Mouse (Mus musculus) kidney, embryonic 14.5 days (tissue): Measurements from ENCODE around the gene Arl3. TPM values are rescaled to one million over a fixed set of nuclear protein-coding genes. Genes with fewer than 3 reads are reported as not detected.
A peak's percentile ranks its signal among the peaks of the same experiment; 100 is the strongest.

ENCODE experiments used
- ATAC-seq: fragments of 200-750 bp; cut with Nextera tagmentation; 2 replicates; pipeline ENCODE4 v1.8.0; 2017; ENCODE audit warnings: moderate number of reproducible peaks, mild to moderate bottlenecking, moderate TSS enrichment, moderate library complexity; ENCODE audit not compliant: low FRiP score, low TSS enrichment
- H3K27ac ChIP-seq: fragments of 300-500 bp; sonication (generic); 2 replicates; pipeline ENCODE4 v1.5.1; 2014; ENCODE audit warnings: low read depth, mild to moderate bottlenecking, low read length, moderate library complexity, mixed read lengths
- H3K27me3 ChIP-seq: fragments of 300-500 bp; sonication (generic); 2 replicates; pipeline ENCODE4 v1.6.1; 2014; ENCODE audit warnings: mild to moderate bottlenecking, low read length; ENCODE audit not compliant: control insufficient read depth, insufficient read depth
- H3K36me3 ChIP-seq: fragments of 300-500 bp; sonication (generic); 2 replicates; pipeline ENCODE4 v1.6.1; 2014; ENCODE audit warnings: low read length, mixed read lengths; ENCODE audit not compliant: control insufficient read depth, insufficient read depth
- H3K4me1 ChIP-seq: fragments of 300-500 bp; sonication (generic); 2 replicates; pipeline ENCODE4 v1.6.1; 2014; ENCODE audit warnings: low read length, mixed read lengths; ENCODE audit not compliant: control insufficient read depth, insufficient read depth
- H3K4me2 ChIP-seq: fragments of 300-500 bp; sonication (generic); replicated peaks from 2 replicates; pipeline ENCODE4 v1.6.1; 2014; ENCODE audit warnings: low read depth, mild to moderate bottlenecking, low read length
- H3K4me3 ChIP-seq: fragments of 300-500 bp; sonication (generic); 2 replicates; pipeline ENCODE4 v1.5.1; 2014; ENCODE audit warnings: mild to moderate bottlenecking, low read length
- H3K9ac ChIP-seq: fragments of 300-500 bp; sonication (generic); 2 replicates; pipeline ENCODE4 v1.6.1; 2014; ENCODE audit warnings: low read depth, mild to moderate bottlenecking, low read length, moderate library complexity
- H3K9me3 ChIP-seq: fragments of 300-500 bp; sonication (generic); 2 replicates; pipeline ENCODE4 v1.6.1; 2016; ENCODE audit warnings: low read length; ENCODE audit not compliant: control insufficient read depth
- WGBS: fragments of 180-500 bp; shearing (Covaris S2); extraction: QIAGEN DNeasy Blood & Tissue Kit; methylation state at CpG from one replicate; pipeline ENCODE4 v1.1.7; 2014; 5-methylcytosine and 5-hydroxymethylcytosine counted together
- polyA plus RNA-seq: library from polyadenylated mRNA; unstranded; fragments of >200 nt; fragmentation: Nextera tagmentation; extraction: Ambion mirVana; gene quantifications from 2 replicates; pipeline ENCODE4 v1.2.1, GENCODE M21; 2014

Gene Arl3
- polyA plus RNA-seq, 1 experiment from 2014 or later: 98.3 TPM

DNA sequence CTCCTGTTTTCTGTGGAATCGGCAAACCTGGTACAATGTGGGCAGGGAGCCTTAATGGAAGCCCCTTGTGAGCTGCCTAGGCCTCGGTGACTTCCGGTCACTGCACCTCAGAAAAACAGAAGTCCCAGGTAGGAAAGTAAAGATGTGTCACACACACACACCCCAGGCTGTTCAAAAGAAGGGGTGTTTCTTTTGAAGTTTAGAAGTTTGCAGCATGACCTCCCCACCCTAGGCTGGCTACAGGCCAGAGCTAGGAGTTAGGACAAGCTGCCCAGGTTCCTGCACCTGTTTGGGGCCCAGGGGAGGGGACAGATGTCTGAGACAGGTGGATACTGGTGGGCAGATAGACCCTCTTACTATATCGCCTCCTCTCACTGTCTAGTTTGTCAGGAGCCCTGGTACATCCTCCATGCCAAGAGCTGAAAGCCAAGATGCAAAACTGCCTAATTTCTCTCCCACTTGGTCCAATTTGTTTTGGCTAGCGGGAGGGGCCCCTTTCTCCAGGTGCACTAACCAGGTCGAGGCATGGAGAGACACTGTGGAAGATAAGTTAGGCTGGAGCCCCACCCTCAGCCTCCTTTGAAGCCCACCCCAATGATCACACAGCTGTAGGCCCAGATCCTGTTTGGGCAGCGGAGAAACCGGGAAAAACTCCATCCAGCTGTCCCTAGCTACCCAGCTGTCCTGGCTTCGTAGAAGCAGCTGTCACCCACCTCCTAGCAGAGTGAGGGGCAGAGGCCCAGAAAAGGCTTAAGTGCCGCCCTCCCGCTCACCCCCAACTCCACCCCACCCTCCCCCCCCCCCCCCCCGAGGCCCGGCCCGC is 55.3 kb downstream of the Arl3 start:
- peaks cover 39% of the 10 kb centered on the region for H3K36me3 ChIP-seq
- peak; percentile 54 for ATAC-seq
- H3K4me3 ChIP-seq: no peak overlapping the region
- 31% methylated on average over 11 of the region's 14 CpGs for WGBS
- 0 out of 2 replicates have a peak overlapping the region, but pooled peaks have one; percentile 28 for H3K9ac ChIP-seq
- H3K27ac ChIP-seq: peak overlapping the region; percentile 80
- peaks cover 35% of the 10 kb centered on the region for H3K4me1 ChIP-seq
- no peaks in the 10 kb centered on the region for H3K27me3 ChIP-seq
- H3K9me3 ChIP-seq: no peaks in the 10 kb centered on the region
- peak overlapping the region; percentile 34 for H3K4me2 ChIP-seq

DNA sequence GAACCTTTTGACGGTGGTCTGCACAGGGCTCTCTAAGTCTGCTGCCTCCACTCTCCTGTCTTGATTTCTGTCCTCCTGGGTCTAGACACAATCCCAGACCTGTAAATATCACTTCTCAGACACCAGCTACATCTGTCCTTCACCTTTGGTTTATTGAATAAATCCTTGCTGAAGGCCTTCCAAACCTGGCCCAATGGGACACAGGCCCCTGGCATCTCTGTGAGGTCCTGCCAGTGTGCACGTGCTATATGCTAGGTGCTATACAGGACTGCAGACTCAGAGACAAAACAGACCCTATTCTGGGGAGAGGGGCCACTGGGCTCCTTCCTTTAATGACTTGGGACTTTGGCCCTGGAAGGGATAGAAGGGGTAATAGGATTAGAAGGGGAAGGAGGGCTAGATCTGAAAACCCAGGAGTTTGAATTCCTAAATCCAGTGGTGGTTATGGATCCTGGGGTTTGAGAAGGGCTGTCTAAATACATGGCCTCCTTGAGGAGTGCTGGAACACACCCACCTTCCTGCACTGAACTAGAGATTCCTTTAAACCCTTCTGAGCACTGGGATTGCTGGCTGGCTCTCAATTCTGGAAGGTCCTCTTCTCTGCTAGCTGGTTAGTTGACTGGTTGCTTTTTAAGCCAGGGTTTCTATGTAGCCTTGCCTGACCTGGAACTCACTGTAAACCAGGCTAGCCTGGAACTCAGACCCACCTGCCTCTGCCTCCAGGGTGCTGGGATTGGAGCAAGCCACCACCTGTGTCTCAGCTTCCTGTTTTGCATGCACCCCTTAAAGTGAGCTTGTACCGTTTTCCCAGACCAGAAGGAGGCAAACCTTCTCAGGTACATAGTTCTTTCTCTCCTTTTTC is 56.1 kb downstream of the Arl3 start:
- H3K4me1 ChIP-seq: peaks cover 31% of the 10 kb centered on the region
- WGBS: 63% methylated on average over 3 of the region's 3 CpGs

DNA sequence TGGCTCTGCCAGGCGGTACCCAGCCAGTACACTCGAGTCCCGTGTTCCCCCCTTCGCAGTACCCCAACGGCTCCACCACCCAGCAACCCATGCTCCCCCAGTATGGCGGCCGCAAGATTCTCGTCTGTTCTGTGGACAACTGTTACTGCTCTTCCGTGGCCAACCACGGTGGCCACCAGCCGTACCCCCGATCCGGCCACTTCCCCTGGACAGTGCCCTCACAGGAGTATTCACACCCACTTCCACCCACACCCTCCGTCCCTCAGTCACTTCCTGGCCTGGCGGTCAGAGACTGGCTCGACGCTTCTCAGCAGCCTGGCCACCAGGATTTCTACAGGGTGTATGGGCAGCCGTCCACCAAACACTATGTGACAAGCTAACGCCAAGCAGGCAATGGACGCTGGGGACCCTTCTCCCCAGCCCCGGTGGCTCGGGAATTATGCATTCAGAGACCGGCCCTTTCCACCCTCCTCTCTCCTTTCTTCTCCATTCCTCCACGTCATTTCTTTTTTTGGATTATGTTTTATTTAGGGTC is 57.6 kb downstream of the Arl3 start:
- no peaks in the 10 kb centered on the region for H3K9me3 ChIP-seq
- H3K27ac ChIP-seq: no peak overlapping the region
- H3K4me2 ChIP-seq: no peak overlapping the region
- ATAC-seq: no peak
- no peaks in the 10 kb centered on the region for H3K27me3 ChIP-seq
- peaks cover 61% of the 10 kb centered on the region for H3K36me3 ChIP-seq
- 90% methylated on average over 24 of the region's 24 CpGs for WGBS
- no peak overlapping the region for H3K9ac ChIP-seq
- no peak overlapping the region for H3K4me3 ChIP-seq
- peaks cover 29% of the 10 kb centered on the region for H3K4me1 ChIP-seq

More for the DNA sequence above, 56.1 kb downstream of the Arl3 start:
- H3K4me2 ChIP-seq: no peak overlapping the region
- H3K4me3 ChIP-seq: no peak overlapping the region
- H3K9me3 ChIP-seq: no peaks in the 10 kb centered on the region
- no peak overlapping the region for H3K9ac ChIP-seq
- peak overlapping the region; percentile 80; the same call in 1 of the 2 replicates for H3K27ac ChIP-seq
- H3K27me3 ChIP-seq: no peaks in the 10 kb centered on the region
- no peak for ATAC-seq
- H3K36me3 ChIP-seq: peaks cover 47% of the 10 kb centered on the region

DNA sequence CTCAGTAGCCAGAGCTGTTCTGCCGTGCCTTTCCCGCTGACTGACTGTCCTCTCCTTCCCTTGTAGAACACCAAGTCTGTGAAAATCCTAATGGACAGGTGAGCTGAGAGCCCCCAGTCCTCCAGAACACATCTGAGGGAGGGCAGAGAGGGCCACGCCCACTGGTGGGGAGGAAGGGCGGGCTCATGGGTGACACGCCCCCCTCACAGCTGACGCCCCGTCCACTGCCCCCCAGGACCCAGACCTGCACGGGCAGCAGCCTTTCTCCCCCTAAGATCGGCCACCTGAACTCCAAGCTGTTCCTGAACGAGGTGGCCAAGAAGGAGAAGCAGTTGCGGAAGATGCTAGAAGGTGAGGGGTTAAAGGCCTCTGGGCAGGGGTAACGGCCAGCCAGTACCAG is 58.6 kb downstream of the Arl3 start:
- Histone ChIP-seq H3K27me3 (no peaks in the 10 kb centered on the region), H3K4me3 (no peak overlapping the region), H3K36me3 (peaks cover 68% of the 10 kb centered on the region), H3K9me3 (no peaks in the 10 kb centered on the region), H3K9ac (no peak overlapping the region), H3K4me2 (no peak overlapping the region), H3K27ac (no peak overlapping the region), H3K4me1 (peaks cover 37% of the 10 kb centered on the region)
- 90% methylated on average over 12 of the region's 12 CpGs for WGBS
- no peak for ATAC-seq

DNA sequence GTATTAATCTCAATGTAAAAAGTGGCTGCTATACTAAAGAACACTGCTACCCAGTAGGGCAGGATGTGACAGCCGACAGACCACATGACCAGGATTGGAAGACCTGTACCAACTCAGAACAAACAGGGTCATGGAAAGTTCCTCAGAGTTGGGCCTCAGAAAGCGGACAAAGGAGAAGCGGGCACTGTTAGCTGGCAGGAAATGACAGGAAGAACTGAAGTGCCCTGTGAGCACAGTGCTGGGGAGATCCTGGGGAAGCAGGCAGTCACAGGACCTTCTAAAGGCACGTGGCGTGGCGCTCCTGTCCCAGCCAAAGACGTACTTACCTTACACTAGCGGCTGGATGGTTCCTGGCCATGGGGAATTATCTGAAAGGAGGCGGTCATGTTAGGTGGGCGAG is 61.7 kb downstream of the Arl3 start:
- H3K4me1 ChIP-seq: peaks cover 40% of the 10 kb centered on the region
- peaks cover 76% of the 10 kb centered on the region for H3K36me3 ChIP-seq
- H3K4me2 ChIP-seq: no peak overlapping the region
- no peak overlapping the region; the same call in 1 of the 2 replicates for H3K27ac ChIP-seq
- 84% methylated on average over 10 of the region's 10 CpGs for WGBS
- no peaks in the 10 kb centered on the region for H3K9me3 ChIP-seq
- no peak overlapping the region for H3K4me3 ChIP-seq
- ATAC-seq: no peak
- no peak overlapping the region for H3K9ac ChIP-seq
- no peaks in the 10 kb centered on the region for H3K27me3 ChIP-seq

DNA sequence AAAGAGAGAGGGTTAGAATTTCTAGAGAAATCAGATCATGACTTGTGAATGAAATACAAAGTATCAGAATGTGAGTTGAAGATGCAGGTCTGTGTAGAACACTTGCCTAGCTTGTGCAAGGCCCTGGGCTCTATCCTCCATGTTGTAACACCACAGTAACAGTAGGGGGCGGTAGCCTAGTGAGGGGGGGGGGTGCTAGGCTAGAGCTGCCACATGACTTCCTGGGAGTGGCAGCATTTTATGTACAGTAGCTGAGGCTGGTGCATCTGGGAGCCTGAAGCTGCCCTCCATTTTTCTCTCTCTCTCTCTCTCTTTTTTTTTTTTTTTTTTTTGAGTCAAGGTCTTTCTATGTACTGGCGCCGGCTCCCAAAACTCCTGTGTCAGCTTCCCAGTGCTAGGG is 62.2 kb downstream of the Arl3 start:
- H3K27me3 ChIP-seq: no peaks in the 10 kb centered on the region
- no peaks in the 10 kb centered on the region for H3K9me3 ChIP-seq
- no peak for ATAC-seq
- no peak overlapping the region for H3K4me3 ChIP-seq
- 68% methylated on average over 3 of the region's 3 CpGs for WGBS
- H3K27ac ChIP-seq: peak overlapping the region; percentile 37; the same call in 1 of the 2 replicates
- no peak overlapping the region for H3K4me2 ChIP-seq
- H3K4me1 ChIP-seq: peaks cover 44% of the 10 kb centered on the region
- peaks cover 77% of the 10 kb centered on the region for H3K36me3 ChIP-seq
- no peak overlapping the region for H3K9ac ChIP-seq

DNA sequence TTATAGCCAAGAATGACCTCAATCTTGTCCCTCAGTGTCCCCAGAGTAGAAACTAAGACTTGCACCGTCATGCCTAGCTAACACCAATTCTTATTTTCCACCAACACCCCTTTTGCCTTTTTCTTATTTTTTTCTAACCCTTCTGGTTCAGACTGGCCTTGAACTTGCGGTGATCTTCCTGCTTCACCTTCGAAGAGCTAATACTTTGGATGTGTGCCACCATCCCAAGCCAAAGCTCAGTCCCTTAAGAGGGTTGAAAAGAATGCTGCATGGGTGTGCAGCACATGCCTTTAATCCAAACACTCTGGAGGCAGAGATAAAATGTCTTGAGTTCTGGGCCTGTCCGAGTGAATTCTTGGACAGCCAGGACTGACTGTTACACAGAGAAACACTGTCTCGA is 62.6 kb downstream of the Arl3 start:
- Histone ChIP-seq H3K9me3 (no peaks in the 10 kb centered on the region), H3K4me3 (no peak overlapping the region), H3K9ac (no peak overlapping the region), H3K4me2 (no peak overlapping the region), H3K27me3 (no peaks in the 10 kb centered on the region), H3K27ac (peak overlapping the region; percentile 37; the same call in 1 of the 2 replicates), H3K36me3 (peaks cover 77% of the 10 kb centered on the region), H3K4me1 (peaks cover 48% of the 10 kb centered on the region)
- WGBS: 76% methylated on average over 5 of the region's 5 CpGs
- no peak for ATAC-seq

DNA sequence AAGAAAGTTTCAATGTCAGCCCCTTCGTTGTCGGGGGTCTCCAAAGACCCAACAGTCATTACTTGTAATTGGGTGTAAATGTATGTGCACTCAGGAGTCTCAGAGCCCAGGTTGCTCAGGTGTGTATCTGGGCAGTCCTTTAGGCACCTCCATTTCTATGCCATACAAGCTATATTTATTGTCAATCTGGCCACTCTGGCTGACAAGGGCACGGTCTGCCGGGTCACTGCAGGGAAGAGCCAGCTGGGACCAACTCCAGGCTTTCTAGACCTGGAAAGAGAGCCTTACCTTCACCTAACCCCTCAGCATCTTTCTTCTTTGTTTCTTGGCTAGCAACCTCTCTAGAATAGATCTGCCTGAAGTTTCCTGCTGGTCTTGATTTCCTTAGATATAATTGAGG is 63.3 kb downstream of the Arl3 start:
- Histone ChIP-seq H3K27ac (no peak overlapping the region; the same call in none of the 2 replicates), H3K9me3 (no peaks in the 10 kb centered on the region), H3K4me3 (no peak overlapping the region), H3K4me2 (no peak overlapping the region), H3K4me1 (peaks cover 55% of the 10 kb centered on the region), H3K27me3 (no peaks in the 10 kb centered on the region), H3K9ac (0 out of 2 replicates have a peak overlapping the region, but pooled peaks have one; percentile 2), H3K36me3 (peaks cover 77% of the 10 kb centered on the region)
- 57% methylated on average over 4 of the region's 4 CpGs for WGBS
- no peak for ATAC-seq
